Mouse (Mus musculus) ES-E14 (cell line): ENCODE results near the gene Stip1.

Source experiments
- CHD2 ChIP-seq: IDR thresholded peaks from 2 replicates; pipeline ENCODE4 v1.6.1; 2014; ENCODE audit warnings: mild to moderate bottlenecking, low read depth, low read length, inconsistent platforms
- HCFC1 ChIP-seq: IDR thresholded peaks from 2 replicates; pipeline ENCODE4 v1.6.1; 2012; ENCODE audit warnings: low read length, inconsistent platforms, borderline replicate concordance; ENCODE audit not compliant: insufficient read depth
- MAFK ChIP-seq: IDR thresholded peaks from 2 replicates; pipeline ENCODE4 v1.6.1; 2014; ENCODE audit warnings: mild to moderate bottlenecking, low read depth, low read length, inconsistent platforms; ENCODE audit not compliant: insufficient read depth
- ZC3H11A ChIP-seq: IDR thresholded peaks from 2 replicates; pipeline ENCODE4 v1.6.1; 2012; ENCODE audit warnings: low read depth, mild to moderate bottlenecking, inconsistent platforms, low read length, borderline replicate concordance
- ZNF384 ChIP-seq: IDR thresholded peaks from 2 replicates; pipeline ENCODE4 v1.6.1; 2012; ENCODE audit warnings: low read depth, low read length, inconsistent platforms

DNA sequence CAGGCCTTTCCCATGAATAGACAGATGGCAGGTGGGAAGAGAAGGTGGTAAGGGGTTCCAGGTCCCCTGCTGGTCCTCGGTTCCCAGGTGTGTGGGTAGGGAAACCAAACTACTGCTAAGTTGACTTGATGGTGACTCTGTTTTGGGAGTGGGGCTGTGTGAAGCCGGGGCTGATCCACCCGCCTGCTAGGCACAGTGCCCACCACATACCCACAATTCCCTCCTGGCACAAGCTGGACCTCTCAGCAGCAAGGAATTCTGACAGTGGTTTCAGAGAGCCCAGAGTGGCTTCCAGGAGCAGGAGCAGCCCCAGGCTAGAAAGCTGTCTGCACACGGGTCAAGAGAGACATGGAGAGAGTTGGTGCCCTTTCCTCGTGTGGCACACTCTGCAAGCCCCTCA, 49.3 kb upstream of the Stip1 start:
- TF ChIP-seq HCFC1 (no peak), ZNF384 (no peak), CHD2 (no peak), MAFK (no peak), ZC3H11A (no peak)
